In genomic region chr12:15594704-15595103, GRCm38 (mm10) we compare ENCODE assay signal across 22 mouse cellular contexts.
DNase-seq lines count a peak whose midpoint lies in the region; ATAC-seq and TF ChIP-seq lines count a peak whose summit lies in the region.
"Had no signal": no experiment of that assay in that cellular context is flagged by ENCODE, and none has a peak within 500 bp of the region (broad histone marks: within the 10 kb centered on the region; RNA-seq: fewer than 3 reads in every experiment).

No protein-coding gene starts in this region.

- no peak overlapping the region for H3K9ac ChIP-seq in heart, adult 2 months (ENCODE audit: low read depth, low read length)
- no peak overlapping the region for H3K9ac ChIP-seq in kidney, postnatal 0 days (ENCODE audit: low read depth, low read length)
- H3K9ac ChIP-seq in kidney, embryonic 15.5 days: no peak overlapping the region
- no peak overlapping the region for H3K9ac ChIP-seq in heart, embryonic 15.5 days
- no peak overlapping the region for H3K9ac ChIP-seq in intestine, embryonic 16.5 days (ENCODE audit: low read depth, low read length)
- H3K9ac ChIP-seq: embryonic facial prominence, embryonic 13.5 days; forebrain, embryonic 12.5 days; hindbrain, embryonic 13.5 days had no signal

- H3K4me3 ChIP-seq in heart, adult 2 months: no peak overlapping the region
- H3K4me3 ChIP-seq in kidney, postnatal 0 days (replicated peaks; ENCODE audit: low read depth, low read length): no peak overlapping the region
- H3K4me3 ChIP-seq in kidney, embryonic 15.5 days (replicated peaks): no peak overlapping the region
- H3K4me3 ChIP-seq in heart, embryonic 15.5 days: no peak overlapping the region
- no peak overlapping the region for H3K4me3 ChIP-seq in intestine, embryonic 16.5 days (ENCODE audit: low read length)
- H3K4me3 ChIP-seq: embryonic facial prominence, embryonic 13.5 days; forebrain, embryonic 12.5 days; hindbrain, embryonic 13.5 days had no signal

- H3K27ac ChIP-seq in heart, adult 2 months: peak overlapping the region; percentile 68
- H3K27ac ChIP-seq in kidney, postnatal 0 days: no peak overlapping the region
- H3K27ac ChIP-seq in kidney, embryonic 15.5 days: no peak overlapping the region
- H3K27ac ChIP-seq in heart, embryonic 15.5 days: peak overlapping the region; percentile 69
- no peak overlapping the region for H3K27ac ChIP-seq in intestine, embryonic 16.5 days (ENCODE audit: low read length)
- H3K27ac ChIP-seq: embryonic facial prominence, embryonic 13.5 days; forebrain, embryonic 12.5 days; hindbrain, embryonic 13.5 days; hindbrain, postnatal 0 days had no signal

- no peak overlapping the region for H3K4me2 ChIP-seq in kidney, postnatal 0 days (ENCODE audit: low read length)
- H3K4me2 ChIP-seq in kidney, embryonic 15.5 days: no peak overlapping the region
- H3K4me2 ChIP-seq in heart, embryonic 15.5 days: 0 out of 2 replicates have a peak overlapping the region, but pooled peaks have one; percentile 2
- H3K4me2 ChIP-seq in intestine, embryonic 16.5 days (ENCODE audit: low read depth, low read length): no peak overlapping the region
- H3K4me2 ChIP-seq: embryonic facial prominence, embryonic 13.5 days; forebrain, embryonic 12.5 days; hindbrain, embryonic 13.5 days had no signal

- TF ChIP-seq CTCF in heart, adult 2 months (IDR thresholded peaks at IDR 0.05): no peak
- no peak for TF ChIP-seq CTCF in kidney, postnatal 0 days (IDR thresholded peaks at IDR 0.05; ENCODE audit: low read depth)

- H3K27me3 ChIP-seq in heart, adult 2 months (ENCODE audit: control insufficient read depth, insufficient read depth, low read length): no peaks in the 10 kb centered on the region
- H3K27me3 ChIP-seq in kidney, postnatal 0 days (ENCODE audit: insufficient read depth, low read length): no peaks in the 10 kb centered on the region
- H3K27me3 ChIP-seq in kidney, embryonic 15.5 days: no peaks in the 10 kb centered on the region
- no peaks in the 10 kb centered on the region for H3K27me3 ChIP-seq in heart, embryonic 15.5 days
- no peaks in the 10 kb centered on the region for H3K27me3 ChIP-seq in intestine, embryonic 16.5 days (replicated peaks; ENCODE audit: control insufficient read depth, insufficient read depth, low read length)
- H3K27me3 ChIP-seq: embryonic facial prominence, embryonic 13.5 days; forebrain, embryonic 12.5 days; hindbrain, embryonic 13.5 days had no signal

- H3K79me2 ChIP-seq in heart, adult 2 months (replicated peaks; ENCODE audit: control insufficient read depth, insufficient read depth, low read length): no peaks in the 10 kb centered on the region

- ATAC-seq in kidney, postnatal 0 days (replicated peaks; ENCODE audit: low FRiP score, low read depth): no peak
- ATAC-seq in kidney, embryonic 15.5 days (replicated peaks; ENCODE audit: low FRiP score): no peak
- ATAC-seq in heart, embryonic 15.5 days (replicated peaks; ENCODE audit: insufficient number of reproducible peaks, insufficient read depth, low FRiP score, low read depth): peak; percentile 55; the same call in 1 of the 2 replicates
- no peak for ATAC-seq in intestine, embryonic 16.5 days
- ATAC-seq: activated CD4-positive, CD25-positive, alpha-beta regulatory T cell, adult 4 months; forebrain, embryonic 16.5 days; hindbrain, postnatal 0 days; Patski had no signal

- intact Hi-C loops in heart, adult 2 months (cut with DNase I): no loop called here
- intact Hi-C loops in heart, postnatal 10 days (cut with DNase I): loop anchor here (2.0 kb wide), 1 partner anchor 52 kb away; no protein-coding TSS in a partner anchor

- WGBS in heart, adult 2 months: 44% methylated on average over 2 of the region's 2 CpGs
- 55% methylated on average over 2 of the region's 2 CpGs for WGBS in kidney, postnatal 0 days
- WGBS in kidney, embryonic 15.5 days: 59% methylated on average over 2 of the region's 2 CpGs
- 21% methylated on average over 2 of the region's 2 CpGs for WGBS in heart, embryonic 15.5 days
- 61% methylated on average over 2 of the region's 2 CpGs for WGBS in intestine, embryonic 16.5 days

- peaks cover 4% of the 10 kb centered on the region; the same call in 1 of the 2 replicates for H3K36me3 ChIP-seq in heart, adult 2 months (ENCODE audit: control insufficient read depth, insufficient read depth, low read length)
- no peaks in the 10 kb centered on the region for H3K36me3 ChIP-seq in kidney, postnatal 0 days (ENCODE audit: insufficient read depth, low read length)
- no peaks in the 10 kb centered on the region for H3K36me3 ChIP-seq in kidney, embryonic 15.5 days
- H3K36me3 ChIP-seq in heart, embryonic 15.5 days: no peaks in the 10 kb centered on the region
- H3K36me3 ChIP-seq in intestine, embryonic 16.5 days (ENCODE audit: control insufficient read depth, insufficient read depth, low read length): no peaks in the 10 kb centered on the region
- H3K36me3 ChIP-seq: embryonic facial prominence, embryonic 13.5 days; forebrain, embryonic 12.5 days; hindbrain, embryonic 13.5 days had no signal

- TF ChIP-seq EP300 in heart, adult 2 months (IDR thresholded peaks at IDR 0.05; ENCODE audit: insufficient read depth, low read depth, low read length): no peak

- H3K4me1 ChIP-seq in heart, adult 2 months (ENCODE audit: control insufficient read depth, insufficient read depth, low read length): no peaks in the 10 kb centered on the region; the same call in 1 of the 2 replicates
- H3K4me1 ChIP-seq in kidney, postnatal 0 days (replicated peaks; ENCODE audit: insufficient read depth, low read length): no peaks in the 10 kb centered on the region
- no peaks in the 10 kb centered on the region for H3K4me1 ChIP-seq in kidney, embryonic 15.5 days
- peaks cover 9% of the 10 kb centered on the region for H3K4me1 ChIP-seq in heart, embryonic 15.5 days (replicated peaks)
- H3K4me1 ChIP-seq in intestine, embryonic 16.5 days (ENCODE audit: control insufficient read depth, insufficient read depth, low read length): no peaks in the 10 kb centered on the region
- H3K4me1 ChIP-seq: embryonic facial prominence, embryonic 13.5 days; forebrain, embryonic 12.5 days; hindbrain, embryonic 13.5 days had no signal

- DNase-seq in heart, adult 2 months: no peak
- DNase-seq in heart, postnatal 10 days: no peak
- peak; percentile 51 for DNase-seq in kidney, postnatal 0 days (ENCODE audit: low spot score)
- DNase-seq in ovary, postnatal 10 days (ENCODE audit: low spot score): no peak
- DNase-seq in kidney, postnatal 36 days: no peak
- DNase-seq: adrenal gland, adult 2 months; adrenal gland, postnatal 25 days; cerebellum, adult 18-20 months; cerebellum, adult 9-11 months; cerebellum, postnatal 36 days; gastrocnemius, postnatal 10 days; kidney, adult 18-20 months had no signal

- TF ChIP-seq POLR2A in heart, adult 2 months (IDR thresholded peaks at IDR 0.05; ENCODE audit: insufficient read depth, low read depth, low read length): no peak

- H3K9me3 ChIP-seq in kidney, postnatal 0 days (replicated peaks; ENCODE audit: low read length): no peaks in the 10 kb centered on the region
- H3K9me3 ChIP-seq in kidney, embryonic 15.5 days (replicated peaks): no peaks in the 10 kb centered on the region
- no peaks in the 10 kb centered on the region for H3K9me3 ChIP-seq in heart, embryonic 15.5 days (replicated peaks)
- H3K9me3 ChIP-seq in intestine, embryonic 16.5 days (ENCODE audit: control insufficient read depth, low read length): no peaks in the 10 kb centered on the region
- H3K9me3 ChIP-seq: embryonic facial prominence, embryonic 13.5 days; forebrain, embryonic 12.5 days; hindbrain, embryonic 13.5 days had no signal

Comparison
In these comparisons a context has a peak if more than half of its experiments do, and no peak if none do; other contexts are left out.
1. H3K27ac ChIP-seq: peak in heart, adult 2 months (single experiment) and heart, embryonic 15.5 days (single experiment); none in kidney, postnatal 0 days (single experiment), kidney, embryonic 15.5 days (single experiment) and intestine, embryonic 16.5 days (single experiment).